Mouse (Mus musculus) left cerebral cortex, postnatal 36 days (tissue): ENCODE data around the gene Zfp654. TPM values are rescaled to one million over a fixed set of nuclear protein-coding genes. Genes with fewer than 3 reads are reported as not detected.
"Not testable (repeated sequence)": the region's sequence is repeated elsewhere in the genome, so short reads cannot be mapped to it uniquely, and the experiment has no call there.

ENCODE experiments used
- DNase-seq, 2 experiments: peaks; one replicate each; pipeline ENCODE4 v3.0.0; 2021 to 2022; ENCODE audit warnings: low spot score in 2 of 2, mixed read lengths in 1 of 2
- intact Hi-C: fragments of 180-260 bp; cut with DNase I; formaldehyde crosslinking; loops from one replicate; pipeline ENCODE4 v1.15.1; 2025
- total RNA-seq, 2 experiments: library from RNA; stranded (reverse); gene quantifications; 2 replicates each; pipeline ENCODE4 v1.2.3; 2021

Gene Zfp654
- total RNA-seq, 2 experiments from 2014 or later = 16.0 to 17.4 TPM

GRCm38 (mm10) chr16:64865841-64866240, 14.4 kb upstream of the Zfp654 start:
- intact Hi-C loops, DNase-seq: not testable (repeated sequence)

GRCm38 (mm10) chr16:64856946-64857345, 5.5 kb upstream of the Zfp654 start:
- intact Hi-C loops = no loop called here

GRCm38 (mm10) chr16:64852891-64853290, 1.4 kb upstream of the Zfp654 start:
- DNase-seq = no peak

More at GRCm38 (mm10) chr16:64856946-64857345, 5.5 kb upstream of the Zfp654 start:
- no peak for DNase-seq

GRCm38 (mm10) chr16:64852441-64852871, 1.0 kb upstream of the Zfp654 start:
- DNase-seq = peak; percentile 33 to 37
- intact Hi-C loops = loop anchor here (5.0 kb wide), 1 partner anchor 95 kb away; no protein-coding TSS in a partner anchor

More at GRCm38 (mm10) chr16:64852891-64853290, 1.4 kb upstream of the Zfp654 start:
- intact Hi-C loops = loop anchor here (5.0 kb wide), 1 partner anchor 96 kb away; no protein-coding TSS in a partner anchor

GRCm38 (mm10) chr16:64851085-64851562, 328 bp downstream of the Zfp654 start:
- DNase-seq = no peak
- intact Hi-C loops = loop anchor here (2.0 to 5.0 kb wide), 2 partner anchors 80 to 94 kb away; partner anchors contain the start of gene 4930453N24Rik

GRCm38 (mm10) chr16:64850287-64851084, 966 bp downstream of the Zfp654 start:
- DNase-seq = peak; percentile 11 to 18

GRCm38 (mm10) chr16:64845947-64846346, 5.5 kb downstream of the Zfp654 start:
- intact Hi-C loops = no loop called here
- DNase-seq = no peak

More at GRCm38 (mm10) chr16:64850287-64851084, 966 bp downstream of the Zfp654 start:
- intact Hi-C loops = loop anchor here (2.0 to 5.0 kb wide), 2 partner anchors 80 to 93 kb away; partner anchors contain the start of gene 4930453N24Rik

GRCm38 (mm10) chr16:64842374-64842729, 9.1 kb downstream of the Zfp654 start:
- intact Hi-C loops = no loop called here
- no peak for DNase-seq

GRCm38 (mm10) chr16:64841481-64842373, 9.7 kb downstream of the Zfp654 start:
- no peak for DNase-seq
- intact Hi-C loops = no loop called here

- intact Hi-C loops = no loop called here
- DNase-seq = no peak
Observed at GRCm38 (mm10) chr16:64836709-64837108, 14.7 kb downstream of the Zfp654 start.

- DNase-seq = no peak
- intact Hi-C loops = no loop called here
Observed at GRCm38 (mm10) chr16:64835996-64836545, 15.4 kb downstream of the Zfp654 start.

- no peak for DNase-seq
- intact Hi-C loops = no loop called here
Observed at GRCm38 (mm10) chr16:64830291-64830690, 21.2 kb downstream of the Zfp654 start.

GRCm38 (mm10) chr16:64824474-64824873, 27.0 kb downstream of the Zfp654 start:
- intact Hi-C loops = no loop called here
- no peak for DNase-seq

GRCm38 (mm10) chr16:64823890-64824289, 27.6 kb downstream of the Zfp654 start:
- intact Hi-C loops = no loop called here
- no peak for DNase-seq

- no peak for DNase-seq
- intact Hi-C loops = no loop called here
Observed at GRCm38 (mm10) chr16:64817094-64817765, 34.2 kb downstream of the Zfp654 start.

- no peak for DNase-seq
- intact Hi-C loops = no loop called here
Observed at GRCm38 (mm10) chr16:64803041-64803440, 48.4 kb downstream of the Zfp654 start.

GRCm38 (mm10) chr16:64801638-64802037, 49.8 kb downstream of the Zfp654 start:
- intact Hi-C loops = no loop called here
- DNase-seq = no peak

- intact Hi-C loops = no loop called here
- DNase-seq = no peak
Observed at GRCm38 (mm10) chr16:64800393-64800792, 51.1 kb downstream of the Zfp654 start.

- DNase-seq = no peak
- intact Hi-C loops = no loop called here
Observed at GRCm38 (mm10) chr16:64794802-64795201, 56.6 kb downstream of the Zfp654 start.
